Mouse (Mus musculus): ENCODE results near the gene Mmachc. TPM values are rescaled to one million over a fixed set of nuclear protein-coding genes. Genes with fewer than 3 reads are reported as not detected.
"Not testable (repeated sequence)": the region's sequence is repeated elsewhere in the genome, so short reads cannot be mapped to it uniquely, and the experiment has no call there.

Mmachc gene
- polyA plus RNA-seq, 1 experiment from 2014 or later: 18.9 TPM

DNA sequence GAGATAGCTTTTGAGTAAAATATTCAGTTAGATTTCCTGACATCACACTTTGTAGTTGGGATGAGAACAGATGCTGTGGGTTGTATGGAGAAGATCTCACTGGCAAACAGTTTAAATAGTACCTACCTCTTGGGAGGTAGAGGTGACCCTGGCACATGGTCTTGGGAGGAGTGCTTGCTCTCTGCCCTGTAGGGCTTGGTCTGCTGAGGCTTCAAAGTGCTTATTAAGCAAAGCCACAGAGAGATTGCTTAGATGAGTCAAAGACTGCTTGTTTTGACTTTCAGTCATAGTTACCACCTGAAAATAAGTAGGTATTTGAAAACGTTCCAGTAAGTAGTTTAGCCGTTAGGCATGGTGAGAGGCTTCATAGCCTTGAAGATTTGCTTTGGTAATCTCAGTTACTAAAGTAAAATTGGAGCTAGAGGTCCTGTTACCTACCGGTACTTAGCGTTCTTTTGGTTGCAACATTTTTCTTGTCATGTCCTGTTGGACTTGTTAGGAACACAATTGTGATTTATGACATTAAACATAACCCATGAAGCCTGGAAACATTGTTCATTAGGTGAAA is 18.8 kb downstream of the Mmachc start:
- H3K4me1 ChIP-seq: peaks cover 39% of the 10 kb centered on the region
- H3K4me2 ChIP-seq: peak overlapping the region; percentile 12; the same call in 1 of the 2 replicates
- no peak for ATAC-seq
- H3K27me3 ChIP-seq (replicated peaks): no peaks in the 10 kb centered on the region
- H3K4me3 ChIP-seq: no peak overlapping the region
- no peaks in the 10 kb centered on the region for H3K9me3 ChIP-seq (replicated peaks)
- H3K27ac ChIP-seq: no peak overlapping the region
- H3K9ac ChIP-seq: no peak overlapping the region
- 82% methylated on average over 4 of the region's 4 CpGs for WGBS (ENCODE audit: insufficient replicate concordance)
- peaks cover 71% of the 10 kb centered on the region for H3K36me3 ChIP-seq

DNA sequence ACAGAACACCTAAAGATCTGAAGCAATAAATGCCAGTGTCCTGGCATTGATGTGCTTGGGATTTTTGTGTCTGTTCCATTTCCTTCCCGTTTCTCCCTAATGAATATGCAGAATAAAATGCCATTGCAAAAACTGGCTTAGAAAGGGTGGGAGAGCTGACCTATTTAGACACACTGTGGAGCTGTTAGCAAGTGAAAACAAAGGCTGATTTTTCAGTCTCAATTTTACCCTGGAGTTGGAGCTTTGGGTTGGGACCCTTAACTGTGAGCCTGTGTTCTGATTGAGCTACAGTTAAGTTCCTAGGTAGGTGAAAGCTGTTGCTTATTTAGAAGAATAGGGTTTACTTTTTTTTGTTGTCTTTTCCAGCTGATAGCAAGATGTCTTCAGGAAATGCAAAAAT is 21.2 kb downstream of the Mmachc start:
- Histone ChIP-seq H3K36me3 (peaks cover 47% of the 10 kb centered on the region), H3K27me3 (replicated peaks) (no peaks in the 10 kb centered on the region; the same call in 1 of the 2 replicates), H3K4me3 (peak overlapping the region; percentile 71), H3K4me2 (peak overlapping the region; percentile 77), H3K9me3 (replicated peaks) (no peaks in the 10 kb centered on the region), H3K27ac (no peak overlapping the region), H3K4me1 (peaks cover 56% of the 10 kb centered on the region), H3K9ac (peak overlapping the region; percentile 80)
- 42% methylated on average over 1 of the region's 1 CpGs for WGBS (ENCODE audit: insufficient replicate concordance)
- no peak for ATAC-seq

DNA sequence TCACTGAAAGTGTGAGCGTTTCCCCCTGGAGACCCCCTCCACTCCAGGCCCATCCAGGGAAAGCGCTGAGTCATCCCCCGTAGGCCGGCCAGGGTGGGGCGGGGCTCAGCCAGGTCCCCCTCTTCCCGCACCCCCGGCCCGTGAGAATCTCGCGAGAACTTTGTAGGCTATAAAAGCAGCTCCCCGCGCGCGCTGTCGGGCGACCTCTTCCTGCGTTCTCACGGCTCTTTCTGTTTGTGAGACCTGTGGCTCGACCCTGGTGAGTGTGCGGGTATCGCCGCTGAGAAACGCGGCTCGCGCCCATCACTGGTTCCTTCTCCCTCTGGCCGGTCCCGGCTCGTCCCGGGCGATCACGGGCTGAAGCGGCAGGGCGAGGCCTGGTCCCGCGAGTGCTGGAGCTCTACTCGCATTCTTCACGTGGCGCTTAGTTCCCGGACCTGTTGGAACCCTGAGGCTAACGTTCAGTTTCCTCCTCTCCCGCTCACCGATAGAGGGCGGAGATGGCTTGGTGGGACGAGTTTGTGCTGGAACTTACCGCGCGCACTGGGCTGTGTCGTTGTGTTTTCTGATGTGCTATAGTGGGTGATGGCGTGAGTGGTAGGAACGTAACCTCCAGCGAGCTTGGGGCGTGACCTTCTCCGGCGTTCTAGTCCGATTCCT is 22.7 kb downstream of the Mmachc start, which contains the start of gene Prdx1:
TSS of gene Prdx1 (plus strand) at position 143 of the 660 bp plus-strand sequence.
- Histone ChIP-seq H3K9me3 (replicated peaks) (no peaks in the 10 kb centered on the region), H3K27me3 (replicated peaks) (no peaks in the 10 kb centered on the region; the same call in 1 of the 2 replicates), H3K4me2 (peak within 1 kb of the TSS; percentile 77), H3K4me1 (peaks cover 56% of the 10 kb centered on the region), H3K4me3 (peak within 1 kb of the TSS; percentile 71), H3K9ac (peak within 1 kb of the TSS; percentile 80), H3K36me3 (peaks cover 33% of the 10 kb centered on the region), H3K27ac (peak within 1 kb of the TSS; percentile 91)
- under 1% methylated on average over 53 of the region's 56 CpGs for WGBS (ENCODE audit: insufficient replicate concordance)
- peak; percentile 86 for ATAC-seq

DNA sequence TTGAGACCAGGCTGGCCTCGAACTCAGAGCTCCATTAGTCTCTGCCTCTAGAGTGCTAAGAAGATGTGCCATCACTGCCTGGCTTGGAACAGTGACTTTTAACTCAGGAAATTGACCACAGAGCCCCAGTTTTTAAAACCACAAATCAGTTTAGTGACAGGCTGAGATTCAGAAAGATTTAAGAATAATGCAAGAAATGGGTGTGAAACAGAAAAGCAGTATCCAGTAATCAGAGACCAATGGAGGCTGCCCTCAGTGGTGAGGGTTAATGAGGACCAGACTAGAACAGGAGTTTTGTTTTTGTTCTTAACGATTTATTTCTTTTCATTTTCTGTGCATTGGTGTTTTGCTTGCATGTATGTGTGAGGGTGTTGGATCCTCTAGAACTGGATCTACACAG is 23.5 kb downstream of the Mmachc start:
- Histone ChIP-seq H3K36me3 (peaks cover 25% of the 10 kb centered on the region), H3K27ac (peak overlapping the region; percentile 91), H3K4me1 (peaks cover 56% of the 10 kb centered on the region), H3K4me2 (peak overlapping the region; percentile 77), H3K27me3 (replicated peaks) (no peaks in the 10 kb centered on the region; the same call in 1 of the 2 replicates), H3K9ac (no peak overlapping the region), H3K9me3 (replicated peaks) (no peaks in the 10 kb centered on the region), H3K4me3 (peak overlapping the region; percentile 71; the same call in 1 of the 2 replicates)
- 53% methylated on average over 2 of the region's 2 CpGs for WGBS (ENCODE audit: insufficient replicate concordance)
- ATAC-seq: no peak

DNA sequence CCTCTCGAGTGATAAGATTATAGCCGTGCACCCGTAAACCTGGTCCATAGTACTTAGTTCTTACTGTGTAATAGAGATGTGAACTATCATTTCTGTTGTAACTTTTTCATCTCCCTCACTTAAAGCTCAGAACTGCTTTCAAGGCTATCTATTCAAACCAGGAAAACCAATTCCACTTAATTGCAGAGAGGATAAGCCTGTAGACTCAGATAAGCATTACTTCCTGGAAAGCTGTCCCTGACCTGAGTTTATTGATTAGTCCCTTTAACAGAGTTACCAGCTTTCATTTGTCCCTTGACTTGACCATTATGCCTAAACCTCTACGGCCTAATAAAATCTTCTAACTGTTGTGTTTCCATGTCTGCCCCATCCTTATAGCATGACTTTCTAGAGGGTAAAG is 24.2 kb downstream of the Mmachc start:
- peak; percentile 31; the same call in 1 of the 2 replicates for ATAC-seq
- WGBS (ENCODE audit: insufficient replicate concordance): 18% methylated on average over 4 of the region's 4 CpGs
- H3K27me3 ChIP-seq (replicated peaks): no peaks in the 10 kb centered on the region; the same call in 1 of the 2 replicates
- H3K4me1 ChIP-seq: peaks cover 51% of the 10 kb centered on the region
- no peak overlapping the region for H3K27ac ChIP-seq
- H3K36me3 ChIP-seq: peaks cover 17% of the 10 kb centered on the region
- H3K9ac ChIP-seq: no peak overlapping the region
- H3K4me2 ChIP-seq: peak overlapping the region; percentile 40; the same call in 1 of the 2 replicates
- H3K9me3 ChIP-seq (replicated peaks): no peaks in the 10 kb centered on the region
- no peak overlapping the region; the same call in 1 of the 2 replicates for H3K4me3 ChIP-seq

DNA sequence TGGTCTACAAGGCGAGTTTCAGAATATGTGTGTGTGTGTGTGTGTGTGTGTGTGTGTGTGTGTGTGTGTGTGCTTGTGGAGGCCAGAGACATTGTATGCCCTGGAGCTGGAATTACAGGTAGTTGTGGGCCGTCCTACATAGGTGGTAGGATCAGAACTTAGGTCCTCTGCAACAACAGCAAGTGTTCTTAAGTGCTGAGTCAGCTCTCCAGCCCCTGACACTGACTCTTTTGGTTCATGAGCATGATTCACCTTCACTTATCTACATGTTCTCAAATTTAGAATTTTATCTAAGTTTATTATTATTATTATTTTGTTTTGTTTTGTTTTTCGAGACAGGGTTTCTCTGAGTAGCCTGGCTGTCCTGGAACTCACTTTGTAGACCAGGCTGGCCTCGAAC is 27.7 kb downstream of the Mmachc start:
- H3K4me2 ChIP-seq; H3K9ac ChIP-seq; H3K4me3 ChIP-seq; H3K36me3 ChIP-seq; ATAC-seq; H3K27me3 ChIP-seq (replicated peaks); H3K27ac ChIP-seq; H3K9me3 ChIP-seq (replicated peaks): not testable (repeated sequence)
- H3K4me1 ChIP-seq: peaks cover 33% of the 10 kb centered on the region
- 72% methylated on average over 4 of the region's 4 CpGs for WGBS (ENCODE audit: insufficient replicate concordance)

DNA sequence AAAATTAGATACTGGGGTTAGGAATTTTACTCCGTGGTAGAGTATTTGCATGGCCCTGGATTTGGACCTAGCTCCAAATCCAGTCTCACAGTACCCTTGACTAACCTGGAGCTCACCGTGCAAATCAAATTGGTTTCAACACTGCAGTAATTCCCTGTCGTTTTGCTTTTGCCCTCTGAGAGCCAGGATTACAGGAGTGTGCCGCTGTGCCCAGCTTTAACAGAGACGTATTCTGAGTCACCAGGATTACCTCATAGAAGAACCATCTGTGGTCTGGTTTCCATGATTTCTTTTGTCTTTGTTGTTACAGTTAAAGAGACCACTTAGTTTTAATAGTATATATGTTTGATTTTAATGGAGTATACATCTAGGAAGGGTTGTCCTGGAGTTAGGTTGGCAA is 29.1 kb downstream of the Mmachc start:
- 66% methylated on average over 5 of the region's 5 CpGs for WGBS (ENCODE audit: insufficient replicate concordance)
- Histone ChIP-seq H3K27me3 (replicated peaks) (peaks cover 6% of the 10 kb centered on the region; the same call in 1 of the 2 replicates), H3K4me1 (peaks cover 19% of the 10 kb centered on the region), H3K4me2 (no peak overlapping the region), H3K36me3 (no peaks in the 10 kb centered on the region), H3K27ac (no peak overlapping the region), H3K4me3 (no peak overlapping the region), H3K9me3 (replicated peaks) (no peaks in the 10 kb centered on the region), H3K9ac (no peak overlapping the region)
- no peak for ATAC-seq

DNA sequence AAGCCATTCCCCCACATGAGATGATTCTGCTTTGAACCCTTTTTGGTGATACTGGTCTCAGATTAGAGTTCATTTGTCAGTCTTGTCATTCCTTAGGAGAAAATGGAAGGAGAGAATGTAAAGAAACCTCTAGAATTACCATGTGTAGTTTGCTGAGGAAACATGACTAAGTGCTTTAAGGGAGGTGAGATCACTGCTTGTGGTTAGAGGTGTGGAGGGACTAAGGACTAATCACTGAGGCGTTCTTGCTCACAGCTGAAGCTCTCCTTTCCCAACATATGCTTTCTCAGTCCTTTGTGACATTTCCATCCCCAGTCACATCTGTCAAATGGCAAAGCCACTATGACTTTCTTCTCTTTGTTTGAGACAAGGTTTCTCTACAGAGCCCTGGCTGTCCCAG is 30.4 kb downstream of the Mmachc start:
- Histone ChIP-seq H3K36me3 (no peaks in the 10 kb centered on the region), H3K27ac (no peak overlapping the region), H3K4me1 (peaks cover 19% of the 10 kb centered on the region), H3K9ac (no peak overlapping the region), H3K4me2 (no peak overlapping the region), H3K4me3 (no peak overlapping the region), H3K27me3 (replicated peaks) (peaks cover 6% of the 10 kb centered on the region; the same call in 1 of the 2 replicates), H3K9me3 (replicated peaks) (no peaks in the 10 kb centered on the region)
- ATAC-seq: no peak
- 26% methylated on average over 1 of the region's 1 CpGs for WGBS (ENCODE audit: insufficient replicate concordance)

DNA sequence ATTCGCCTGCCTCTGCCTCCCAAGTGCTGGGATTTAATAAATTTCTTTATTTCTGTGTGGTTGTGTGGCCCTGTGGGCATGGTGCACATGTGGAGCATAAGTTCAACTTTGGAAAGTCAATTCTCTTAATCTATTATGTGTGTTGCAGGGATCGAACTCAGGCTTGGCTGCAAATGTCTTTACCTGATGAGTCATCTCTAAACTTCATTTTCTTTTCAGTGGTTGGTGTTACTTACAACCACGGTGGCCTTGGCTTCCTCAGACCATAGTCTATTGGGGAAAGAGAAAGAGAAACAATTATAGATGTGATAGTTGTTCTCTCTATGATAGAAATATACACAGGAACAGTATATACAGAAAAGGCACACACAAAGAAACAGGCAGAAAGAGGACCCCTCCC is 32.2 kb downstream of the Mmachc start:
- Histone ChIP-seq H3K9me3 (replicated peaks) (no peaks in the 10 kb centered on the region), H3K4me3 (no peak overlapping the region), H3K27me3 (replicated peaks) (peaks cover 6% of the 10 kb centered on the region; the same call in 1 of the 2 replicates), H3K9ac (no peak overlapping the region), H3K4me1 (peaks cover 26% of the 10 kb centered on the region), H3K36me3 (no peaks in the 10 kb centered on the region), H3K4me2 (no peak overlapping the region), H3K27ac (no peak overlapping the region)
- WGBS (ENCODE audit: insufficient replicate concordance): 68% methylated on average over 3 of the region's 3 CpGs
- no peak for ATAC-seq

DNA sequence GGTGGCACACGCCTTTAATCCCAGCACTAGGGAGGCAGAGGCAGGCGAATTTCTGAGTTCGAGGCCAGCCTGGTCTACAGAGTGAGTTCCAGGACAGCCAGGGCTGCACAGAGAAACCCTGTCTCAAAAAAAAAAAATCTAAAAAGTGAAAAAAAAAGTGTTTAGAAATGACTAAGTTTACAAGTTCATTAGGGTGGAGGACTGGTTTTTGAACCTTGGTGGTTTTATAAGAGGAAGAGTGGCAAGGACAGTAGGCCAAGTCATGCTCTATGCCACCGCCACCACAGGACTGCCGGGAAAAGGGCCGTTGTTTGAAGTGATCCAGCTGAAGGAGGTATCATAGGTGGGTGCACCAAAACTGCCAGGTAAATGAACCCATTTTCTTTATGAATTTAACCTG is 33.4 kb downstream of the Mmachc start:
- not testable (repeated sequence) for H3K27me3 ChIP-seq (replicated peaks); H3K4me3 ChIP-seq; ATAC-seq; H3K9ac ChIP-seq; H3K4me2 ChIP-seq; H3K9me3 ChIP-seq (replicated peaks); H3K27ac ChIP-seq; H3K36me3 ChIP-seq
- WGBS (ENCODE audit: insufficient replicate concordance): 79% methylated on average over 6 of the region's 6 CpGs
- peaks cover 26% of the 10 kb centered on the region for H3K4me1 ChIP-seq

DNA sequence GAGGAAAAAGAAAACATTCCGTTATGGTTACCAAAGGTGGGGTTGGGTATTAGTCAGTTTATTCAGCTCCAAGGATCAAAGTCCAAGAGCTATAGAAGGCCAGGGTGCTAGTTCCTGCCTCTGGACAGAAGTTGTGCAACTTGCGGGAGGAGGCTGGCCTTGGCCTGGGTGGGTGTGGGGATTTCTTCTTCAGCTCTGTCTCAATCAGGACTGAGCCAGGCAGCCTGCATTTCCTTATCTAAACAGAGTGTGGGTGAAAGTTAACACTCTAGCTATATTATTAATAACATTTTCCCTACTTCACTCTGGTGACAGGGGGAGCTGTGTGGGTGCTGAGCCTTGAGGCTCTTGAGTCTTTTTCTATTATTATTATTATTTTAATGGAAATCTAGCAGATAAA is 35.4 kb downstream of the Mmachc start:
- WGBS (ENCODE audit: insufficient replicate concordance): 30% methylated on average over 2 of the region's 2 CpGs
- H3K4me3 ChIP-seq: no peak overlapping the region
- peak; percentile 87 for ATAC-seq
- H3K9ac ChIP-seq: no peak overlapping the region
- peaks cover 9% of the 10 kb centered on the region; the same call in 1 of the 2 replicates for H3K27me3 ChIP-seq (replicated peaks)
- H3K4me2 ChIP-seq: peak overlapping the region; percentile 7
- no peaks in the 10 kb centered on the region for H3K36me3 ChIP-seq
- H3K9me3 ChIP-seq (replicated peaks): no peaks in the 10 kb centered on the region
- H3K4me1 ChIP-seq: peaks cover 26% of the 10 kb centered on the region
- H3K27ac ChIP-seq: peak overlapping the region; percentile 63

DNA sequence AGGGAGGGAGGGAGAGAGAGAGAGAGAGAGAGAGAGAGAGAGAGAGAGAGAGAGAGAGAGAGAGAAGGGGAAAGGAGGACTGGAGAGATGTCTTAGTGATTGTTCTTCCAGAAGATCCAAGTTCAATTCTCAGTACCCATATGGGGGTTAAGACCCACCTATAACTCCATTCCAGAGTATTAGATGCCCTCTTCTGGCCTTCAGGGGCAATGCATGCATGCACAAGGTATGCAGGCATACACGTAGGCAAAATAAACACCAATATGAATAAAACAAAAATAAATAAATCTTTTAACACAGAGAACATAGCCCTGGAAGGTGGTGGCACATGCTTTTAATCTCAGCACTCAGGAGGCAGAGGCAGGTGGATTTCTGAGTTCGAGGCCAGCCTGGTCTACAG is 38.9 kb downstream of the Mmachc start:
- Histone ChIP-seq H3K9me3 (replicated peaks) (no peaks in the 10 kb centered on the region), H3K27ac (no peak overlapping the region), H3K27me3 (replicated peaks) (peaks cover 4% of the 10 kb centered on the region; the same call in 1 of the 2 replicates), H3K4me1 (peaks cover 22% of the 10 kb centered on the region), H3K9ac (no peak overlapping the region), H3K4me3 (no peak overlapping the region), H3K4me2 (no peak overlapping the region), H3K36me3 (no peaks in the 10 kb centered on the region)
- ATAC-seq: no peak
- WGBS (ENCODE audit: insufficient replicate concordance): 57% methylated on average over 2 of the region's 2 CpGs
